Mouse (Mus musculus) cerebellum, postnatal 25 days (tissue): Measurements from ENCODE around the gene Letm1.

Experiments used
- DNase-seq, 2 experiments: peaks; one replicate each; pipeline ENCODE4 v3.0.0; 2021; ENCODE audit warnings: mixed read lengths in 2 of 2

The Letm1 gene

GRCm38 (mm10) chr5:33782345-33782998 lies at the start of gene Letm1:
Gene Letm1, minus strand, starts transcription at chr5:33782817.
- peak; percentile 96 to 97 for DNase-seq

GRCm38 (mm10) chr5:33830832-33831231 lies 48.2 kb upstream of the Letm1 start:
- DNase-seq, result peak in 1 of 2 experiments; percentile 19

DNA sequence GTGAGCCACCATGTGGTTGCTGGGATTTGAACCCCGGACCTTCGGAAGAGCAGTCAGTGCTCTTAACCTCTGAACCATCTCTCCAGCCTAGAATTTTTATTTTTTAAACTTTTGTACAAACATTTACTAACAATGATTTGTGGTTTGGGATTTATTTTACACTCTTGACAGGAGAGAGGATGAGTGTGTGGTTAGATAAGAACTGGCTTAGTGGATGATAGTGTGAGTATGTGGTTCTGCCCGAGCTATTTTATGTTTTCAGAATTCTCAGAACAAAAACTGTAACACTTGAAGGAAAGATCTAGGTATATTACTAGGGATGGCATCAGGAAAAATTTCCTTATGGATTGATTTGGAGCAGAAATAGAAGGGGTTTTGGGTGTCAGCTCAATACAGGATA lies 47.3 kb upstream of the Letm1 start:
- no peak for DNase-seq

DNA sequence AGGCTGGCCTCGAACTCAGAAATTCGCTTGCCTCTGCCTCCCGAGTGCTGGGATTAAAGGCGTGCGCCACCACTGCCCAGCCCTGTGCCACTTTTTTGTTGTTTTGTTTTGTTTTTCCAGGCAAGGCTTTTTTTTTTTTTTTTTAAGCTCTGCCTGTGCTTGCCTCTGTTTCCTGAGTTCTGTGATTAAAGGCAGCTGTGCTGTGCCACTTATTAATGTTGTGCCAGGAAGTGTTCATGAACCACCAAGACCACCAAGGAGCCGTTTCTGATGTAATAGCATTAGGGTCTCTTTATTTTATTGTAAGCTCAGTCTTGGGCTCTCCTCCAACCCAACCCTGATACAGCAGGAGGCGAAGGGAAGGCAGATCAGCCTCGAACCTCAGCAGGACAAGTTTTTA lies 45.5 kb upstream of the Letm1 start:
- DNase-seq, result no peak

DNA sequence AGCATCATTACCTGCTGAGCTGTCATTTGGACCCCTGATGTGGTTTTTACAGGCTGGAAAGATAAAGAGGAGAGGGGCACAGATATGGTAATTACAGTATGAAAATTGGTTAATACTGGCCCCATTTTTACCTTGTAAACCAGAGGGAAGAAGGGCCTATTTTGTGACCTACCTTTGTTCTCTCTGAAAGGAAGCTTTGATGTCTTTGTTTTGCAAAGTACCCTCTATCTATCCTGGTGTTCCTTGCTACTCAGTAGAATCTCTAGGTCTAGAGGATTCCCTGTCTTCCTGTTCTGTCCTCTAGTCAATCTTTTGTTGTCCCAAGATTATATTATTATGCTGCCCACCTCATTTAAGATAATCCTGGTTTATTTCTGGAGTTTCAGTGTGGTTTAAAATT lies 43.4 kb upstream of the Letm1 start:
- no peak for DNase-seq

DNA sequence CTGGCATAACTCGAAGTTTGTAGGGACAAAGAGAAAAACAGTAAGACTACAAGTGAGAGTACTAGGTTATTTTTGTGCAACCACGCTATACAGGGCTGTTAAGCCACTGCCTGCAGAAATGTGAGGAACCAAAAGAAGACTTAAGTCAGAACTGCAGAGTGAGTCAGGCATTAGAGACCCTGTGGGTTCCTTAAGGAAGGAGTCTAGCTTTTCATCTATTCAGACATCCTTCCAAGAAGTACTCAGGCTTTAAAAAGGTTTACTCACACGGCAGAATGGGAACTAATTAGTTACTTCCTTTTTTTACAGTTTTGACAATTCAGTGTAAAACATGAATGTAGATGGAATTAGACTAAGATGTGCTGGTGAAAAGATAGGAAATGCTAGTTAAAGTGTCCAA lies 39.8 kb upstream of the Letm1 start:
- DNase-seq, result no peak

- DNase-seq, result no peak
These were observed 39.3 kb upstream of the Letm1 start for GRCm38 (mm10) chr5:33821901-33822427.

GRCm38 (mm10) chr5:33820733-33821621 lies 38.4 kb upstream of the Letm1 start:
- peak; percentile 77 to 81 for DNase-seq

- peak; percentile 91 to 95 for DNase-seq
These were observed 37.5 kb upstream of the Letm1 start, which contains the start of gene Nsd2 for GRCm38 (mm10) chr5:33819876-33820732. Gene Nsd2, plus strand, starts transcription at chr5:33820725.

- peak; percentile 23 to 25 for DNase-seq
These were observed 36.7 kb upstream of the Letm1 start for GRCm38 (mm10) chr5:33819141-33819875.

DNA sequence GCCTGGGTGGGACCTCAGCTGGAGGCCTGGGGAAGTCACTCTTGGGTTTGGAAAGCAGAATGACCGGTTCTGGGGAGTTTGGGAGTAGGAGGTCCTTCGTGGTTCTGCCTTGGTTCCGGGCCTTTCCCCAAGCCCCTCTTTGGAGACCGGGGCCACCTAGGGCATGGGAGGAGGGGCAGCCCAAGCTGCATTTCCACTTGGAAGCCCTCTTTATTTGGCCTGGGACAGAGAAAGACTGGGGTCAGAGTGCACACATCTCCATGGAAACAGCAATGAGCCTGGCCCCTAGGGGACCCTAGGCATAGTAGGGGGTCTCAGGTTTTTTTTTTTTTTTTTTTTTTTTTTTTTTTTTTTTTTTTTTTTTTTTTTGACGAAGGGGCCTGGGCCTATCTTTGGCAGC lies 35.5 kb upstream of the Letm1 start:
- DNase-seq, result no peak

- no peak for DNase-seq
These were observed 33.5 kb upstream of the Letm1 start for GRCm38 (mm10) chr5:33816008-33816725.

DNA sequence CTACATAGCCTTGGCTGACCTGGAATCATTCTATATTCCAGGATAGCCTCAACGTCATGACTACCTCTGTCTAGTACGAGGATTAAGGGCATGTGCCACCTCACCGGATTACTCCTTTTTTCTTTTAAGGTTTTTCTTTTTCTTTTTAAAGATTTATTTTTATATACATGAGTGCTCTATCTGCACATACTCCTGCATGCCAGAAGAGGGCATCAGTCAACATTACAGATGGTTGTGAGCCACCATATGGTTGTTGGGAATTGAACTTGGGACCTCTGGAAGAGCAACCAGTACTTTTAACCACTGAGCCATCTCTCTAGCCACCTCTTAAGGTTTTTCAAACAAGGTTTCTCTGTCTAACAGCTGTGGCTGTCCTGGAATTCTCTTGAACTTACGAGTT lies 28.9 kb upstream of the Letm1 start:
- no peak for DNase-seq

DNA sequence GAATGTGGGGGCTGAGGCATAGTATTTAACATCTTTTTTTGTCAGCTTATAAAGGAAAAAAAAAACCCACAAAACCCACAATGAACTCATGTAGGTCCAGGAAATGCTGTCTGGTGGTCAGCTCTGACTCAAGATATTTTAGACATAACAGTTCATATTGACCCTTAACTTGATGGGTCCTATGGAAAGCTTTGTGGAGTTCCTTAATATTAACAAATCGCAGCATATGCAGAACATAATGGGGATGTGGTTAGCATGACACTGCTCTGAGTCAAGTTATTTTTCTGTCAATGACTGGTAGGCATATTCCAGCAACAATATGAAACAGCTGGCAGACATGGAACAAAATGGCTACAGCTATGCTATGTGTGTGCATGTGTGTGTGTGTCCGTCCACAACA lies 20.7 kb upstream of the Letm1 start:
- no peak for DNase-seq

GRCm38 (mm10) chr5:33791912-33792643 lies 9.5 kb upstream of the Letm1 start:
- no peak for DNase-seq

DNA sequence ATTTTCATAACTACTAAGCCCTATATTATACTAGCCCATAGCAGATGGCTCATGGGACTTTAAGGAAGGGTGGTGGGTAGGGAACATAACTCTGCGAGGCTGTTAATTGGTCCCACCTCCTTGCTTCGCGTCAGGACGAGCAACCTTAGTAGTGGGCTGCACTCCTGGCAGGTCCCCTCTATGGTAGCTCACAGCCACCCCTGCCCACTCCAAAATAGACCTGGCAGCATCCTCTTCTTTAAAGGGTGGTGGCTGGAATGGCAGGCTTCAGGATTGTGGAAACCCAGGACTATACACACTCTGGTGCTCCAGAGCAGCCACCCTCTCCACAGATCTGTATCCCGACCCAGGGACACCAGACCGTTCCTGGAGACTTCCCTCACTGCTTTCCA lies 378 bp upstream of the Letm1 start:
- DNase-seq, result no peak

GRCm38 (mm10) chr5:33781964-33782344 lies 663 bp downstream of the Letm1 start:
- no peak for DNase-seq

GRCm38 (mm10) chr5:33777195-33777594 lies 5.4 kb downstream of the Letm1 start:
- no peak for DNase-seq

DNA sequence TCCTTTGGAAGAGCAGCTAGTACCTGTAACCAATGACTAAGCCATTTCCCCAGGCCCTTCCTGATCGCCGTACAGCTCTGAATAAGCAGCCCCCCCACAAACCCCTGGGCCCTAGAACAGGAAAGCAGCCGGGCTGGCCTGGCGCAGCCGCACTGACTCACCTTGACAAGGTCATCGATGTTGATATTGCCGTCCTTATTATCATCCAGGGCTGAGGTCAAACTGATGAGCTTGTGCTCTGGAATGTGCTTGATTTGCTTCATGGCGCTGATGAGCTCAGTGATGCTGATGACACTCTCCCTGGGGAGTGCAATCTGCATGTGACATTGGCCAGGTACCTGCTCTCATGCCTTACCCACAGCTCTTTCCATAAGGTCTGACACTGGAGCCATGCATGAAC lies 39.1 kb downstream of the Letm1 start:
- no peak for DNase-seq

DNA sequence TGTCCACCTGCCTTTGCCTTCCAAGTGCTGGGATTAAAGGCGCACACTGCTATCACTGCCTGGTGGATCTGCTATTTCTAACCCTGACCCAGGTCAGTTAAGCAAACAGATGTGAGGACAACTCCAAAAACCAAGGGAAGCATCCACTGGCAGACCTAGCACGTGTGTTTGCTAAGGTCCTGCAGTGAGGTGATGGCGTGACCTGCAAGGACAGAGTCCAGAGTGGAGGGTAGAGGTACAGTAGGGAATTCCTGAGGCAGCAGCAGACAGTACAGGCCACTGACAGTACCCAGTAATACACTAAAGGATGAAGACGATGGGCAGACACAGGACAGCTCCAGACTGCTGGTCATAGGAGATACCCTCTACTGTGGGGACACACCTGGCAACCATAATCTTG lies 42.1 kb downstream of the Letm1 start:
- DNase-seq, result no peak

- DNase-seq, result no peak
These were observed 44.3 kb downstream of the Letm1 start for GRCm38 (mm10) chr5:33738341-33738740.
